Mouse (Mus musculus): ENCODE results near the gene Abcc4. TPM values are rescaled to one million over a fixed set of nuclear protein-coding genes. Genes with fewer than 3 reads are reported as not detected.

Gene Abcc4
- polyA plus RNA-seq, 1 experiment from 2014 or later, result 1.6 TPM

DNA sequence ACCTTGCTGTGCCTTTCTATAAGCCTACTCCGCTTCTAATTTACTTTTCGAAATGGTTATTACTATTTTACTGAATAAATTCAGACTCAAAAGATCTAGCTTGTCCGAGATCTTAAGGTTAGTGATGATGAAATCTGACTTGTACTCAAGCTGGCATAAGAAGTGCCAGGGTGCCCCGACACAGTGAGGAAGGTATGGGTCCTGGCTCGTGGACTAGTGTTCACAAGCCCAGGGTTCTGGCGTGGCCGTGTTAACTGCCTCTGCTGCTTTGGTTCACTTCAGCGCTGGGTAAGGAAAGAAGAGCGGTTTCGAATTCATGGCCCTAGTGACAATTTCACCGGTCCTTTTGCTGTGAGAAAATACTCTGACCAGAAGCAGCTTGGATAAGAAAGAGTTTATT is 943 bp upstream of the Abcc4 start:
- H3K27me3 ChIP-seq (replicated peaks), result peaks cover 17% of the 10 kb centered on the region; the same call in 1 of the 2 replicates
- no peaks in the 10 kb centered on the region for H3K36me3 ChIP-seq (replicated peaks)
- H3K4me2 ChIP-seq, result peak overlapping the region; percentile 96
- H3K27ac ChIP-seq, result no peak overlapping the region
- no peaks in the 10 kb centered on the region for H3K9me3 ChIP-seq
- no peak overlapping the region for H3K9ac ChIP-seq
- peak overlapping the region; percentile 89 for H3K4me3 ChIP-seq
- no peak for ATAC-seq (replicated peaks)
- WGBS, result 78% methylated on average over 11 of the region's 11 CpGs
- H3K4me1 ChIP-seq, result peaks cover 22% of the 10 kb centered on the region

DNA sequence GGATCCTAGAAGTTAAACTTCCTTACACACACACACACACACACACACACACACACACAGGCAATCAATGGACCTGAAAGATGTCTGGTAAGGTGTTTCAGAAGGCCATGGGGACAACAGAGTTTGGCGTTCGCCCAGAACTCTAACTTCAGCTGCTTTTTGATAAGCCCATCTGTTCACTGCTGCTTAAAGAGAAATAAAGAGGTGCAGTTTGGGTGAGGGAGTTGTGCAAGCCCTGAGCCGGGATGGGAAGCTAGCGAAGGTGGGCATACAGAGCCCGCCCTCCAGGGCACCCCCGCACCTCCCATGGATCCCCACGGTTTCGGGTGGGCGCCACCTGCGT is 583 bp downstream of the Abcc4 start:
- WGBS, result under 1% methylated on average over 10 of the region's 10 CpGs
- H3K4me2 ChIP-seq, result peak overlapping the region; percentile 96
- H3K36me3 ChIP-seq (replicated peaks), result no peaks in the 10 kb centered on the region
- peak overlapping the region; percentile 57 for H3K27ac ChIP-seq
- H3K27me3 ChIP-seq (replicated peaks), result peaks cover 17% of the 10 kb centered on the region; the same call in 1 of the 2 replicates
- no peaks in the 10 kb centered on the region for H3K9me3 ChIP-seq
- peak overlapping the region; percentile 70 for H3K9ac ChIP-seq
- H3K4me1 ChIP-seq, result peaks cover 22% of the 10 kb centered on the region
- peak overlapping the region; percentile 89 for H3K4me3 ChIP-seq
- no peak for ATAC-seq (replicated peaks)

DNA sequence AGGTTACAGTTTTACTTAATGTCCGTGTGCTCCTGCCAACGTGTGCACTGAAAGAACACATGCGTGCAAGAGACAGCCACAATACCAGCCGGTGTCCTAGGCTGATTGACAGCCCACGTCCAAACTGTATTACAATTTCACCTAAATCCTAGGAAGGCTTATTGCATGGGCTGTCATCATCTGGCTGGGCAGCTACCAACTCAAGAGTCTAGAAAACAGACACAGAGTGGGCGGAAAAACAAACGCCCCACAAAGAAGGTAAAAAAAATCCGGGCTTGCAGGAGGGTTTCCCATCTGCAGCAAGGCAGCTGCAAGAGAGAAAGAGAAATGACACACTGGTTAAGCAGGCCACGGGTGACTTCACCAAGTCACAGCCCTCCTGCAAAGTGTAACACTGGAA is 2.7 kb downstream of the Abcc4 start:
- H3K4me3 ChIP-seq, result no peak overlapping the region
- H3K27me3 ChIP-seq (replicated peaks), result peaks cover 17% of the 10 kb centered on the region; the same call in 1 of the 2 replicates
- peaks cover 14% of the 10 kb centered on the region for H3K4me1 ChIP-seq
- no peak overlapping the region for H3K9ac ChIP-seq
- H3K9me3 ChIP-seq, result no peaks in the 10 kb centered on the region
- H3K27ac ChIP-seq, result no peak overlapping the region
- 65% methylated on average over 9 of the region's 9 CpGs for WGBS
- no peak overlapping the region for H3K4me2 ChIP-seq
- no peaks in the 10 kb centered on the region for H3K36me3 ChIP-seq (replicated peaks)
- no peak for ATAC-seq (replicated peaks)

DNA sequence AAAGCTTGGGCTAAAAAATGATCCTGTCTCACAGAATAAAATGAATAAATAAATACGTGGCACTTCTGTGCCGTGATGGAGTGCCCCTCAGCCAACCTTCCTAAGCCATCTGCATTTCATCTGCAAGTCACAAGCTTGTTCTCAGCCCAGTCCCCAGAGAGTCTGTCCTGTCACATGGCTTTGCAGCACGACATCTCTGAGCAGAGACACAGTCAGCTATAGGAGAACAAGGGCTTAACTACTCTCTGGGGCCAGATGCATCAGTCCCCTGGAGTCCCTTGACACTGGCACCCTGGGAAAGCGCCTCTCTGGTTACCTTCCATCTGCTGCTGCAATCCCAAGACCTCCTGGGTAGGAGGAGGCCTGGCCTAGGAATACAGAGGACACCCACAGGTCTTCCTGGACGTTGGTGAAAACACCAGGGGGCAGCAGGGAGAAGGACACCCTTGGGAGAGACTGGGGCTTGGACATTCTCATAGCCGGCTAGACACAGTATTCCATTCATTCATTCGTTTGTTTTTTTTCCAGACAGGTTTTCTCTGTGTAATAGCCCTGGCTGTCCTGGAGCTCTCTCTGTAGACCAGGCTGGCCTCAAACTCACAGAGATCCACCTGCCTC is 3.9 kb downstream of the Abcc4 start:
- ATAC-seq (replicated peaks), result no peak
- H3K4me3 ChIP-seq, result no peak overlapping the region
- peaks cover 15% of the 10 kb centered on the region; the same call in 1 of the 2 replicates for H3K27me3 ChIP-seq (replicated peaks)
- no peak overlapping the region for H3K4me2 ChIP-seq
- no peak overlapping the region for H3K9ac ChIP-seq
- H3K36me3 ChIP-seq (replicated peaks), result no peaks in the 10 kb centered on the region
- WGBS, result 50% methylated on average over 7 of the region's 7 CpGs
- H3K27ac ChIP-seq, result no peak overlapping the region
- peaks cover 14% of the 10 kb centered on the region for H3K4me1 ChIP-seq
- H3K9me3 ChIP-seq, result no peaks in the 10 kb centered on the region

DNA sequence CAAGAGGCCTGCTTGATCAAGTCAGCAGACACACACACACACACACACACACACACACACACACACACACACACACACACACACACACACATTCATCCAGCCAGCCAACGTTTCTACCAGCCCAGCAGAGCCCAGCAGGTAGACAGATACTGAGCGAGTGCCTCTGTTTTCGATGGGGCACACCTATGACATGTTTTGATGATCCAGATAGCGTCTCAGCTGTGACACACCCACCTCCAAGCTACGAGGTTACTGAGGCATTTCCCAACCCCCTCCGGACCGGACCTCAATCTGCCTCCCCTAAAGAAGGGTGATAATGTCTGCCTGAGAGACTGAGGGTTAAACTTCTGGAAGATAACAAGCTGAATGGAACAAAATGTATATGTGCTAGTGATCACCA is 5.4 kb downstream of the Abcc4 start:
- ATAC-seq (replicated peaks), result no peak
- no peak overlapping the region for H3K9ac ChIP-seq
- H3K4me3 ChIP-seq, result no peak overlapping the region
- H3K27ac ChIP-seq, result no peak overlapping the region
- no peaks in the 10 kb centered on the region for H3K36me3 ChIP-seq (replicated peaks)
- WGBS, result 79% methylated on average over 7 of the region's 7 CpGs
- no peaks in the 10 kb centered on the region for H3K9me3 ChIP-seq
- H3K4me1 ChIP-seq, result peaks cover 4% of the 10 kb centered on the region; the same call in 1 of the 2 replicates
- H3K4me2 ChIP-seq, result no peak overlapping the region
- 0 out of 2 replicates have a peak, but pooled peaks cover 11% of the 10 kb centered on the region for H3K27me3 ChIP-seq (replicated peaks)

DNA sequence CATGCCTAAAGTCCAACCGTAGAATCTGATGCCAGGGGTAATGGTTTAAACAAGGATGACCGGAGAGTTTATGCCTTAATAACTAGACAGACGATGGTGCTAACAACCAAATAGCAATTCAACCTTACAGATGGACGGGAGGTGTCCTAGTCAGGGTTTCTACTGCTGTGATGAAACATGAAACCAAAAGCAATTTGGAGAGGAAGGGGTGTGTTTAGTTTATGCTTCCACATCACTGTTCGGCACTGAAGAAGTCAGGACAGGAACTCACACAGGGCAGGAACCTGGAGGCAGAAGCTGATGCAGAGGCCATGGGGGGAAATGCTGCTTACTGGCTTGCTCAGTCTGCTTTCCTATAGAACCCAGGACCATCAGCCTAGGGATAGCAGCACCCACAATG is 6.1 kb downstream of the Abcc4 start:
- Histone ChIP-seq H3K4me2 (no peak overlapping the region), H3K9me3 (no peaks in the 10 kb centered on the region), H3K27ac (no peak overlapping the region), H3K4me3 (no peak overlapping the region), H3K36me3 (replicated peaks) (no peaks in the 10 kb centered on the region), H3K27me3 (replicated peaks) (0 out of 2 replicates have a peak, but pooled peaks cover 11% of the 10 kb centered on the region), H3K4me1 (no peaks in the 10 kb centered on the region), H3K9ac (no peak overlapping the region)
- WGBS, result 77% methylated on average over 5 of the region's 5 CpGs
- no peak for ATAC-seq (replicated peaks)

DNA sequence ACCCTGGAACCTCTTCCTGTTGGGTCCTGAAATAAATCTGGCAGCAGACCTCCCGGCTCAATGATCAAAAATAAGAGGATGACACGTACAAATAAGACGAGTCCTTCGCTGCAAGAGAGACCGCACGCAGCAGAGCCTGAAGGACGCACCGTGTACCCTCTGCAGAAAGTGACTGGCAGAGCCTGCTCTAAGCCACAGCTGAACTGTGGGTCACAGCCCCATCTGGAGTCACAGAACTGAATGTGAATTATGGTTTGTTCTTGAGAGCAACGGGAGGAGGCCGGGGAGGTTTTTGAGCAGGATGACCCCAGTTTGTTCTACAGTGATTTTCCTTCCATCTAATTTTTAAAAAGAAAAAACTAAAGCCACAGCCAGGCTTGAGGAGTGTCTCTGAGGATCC is 6.5 kb downstream of the Abcc4 start:
- no peak for ATAC-seq (replicated peaks)
- no peaks in the 10 kb centered on the region for H3K9me3 ChIP-seq
- no peaks in the 10 kb centered on the region for H3K36me3 ChIP-seq (replicated peaks)
- no peak overlapping the region for H3K4me2 ChIP-seq
- 77% methylated on average over 10 of the region's 10 CpGs for WGBS
- no peak overlapping the region for H3K9ac ChIP-seq
- H3K4me1 ChIP-seq, result no peaks in the 10 kb centered on the region
- no peak overlapping the region for H3K4me3 ChIP-seq
- no peak overlapping the region for H3K27ac ChIP-seq
- 0 out of 2 replicates have a peak, but pooled peaks cover 9% of the 10 kb centered on the region for H3K27me3 ChIP-seq (replicated peaks)

DNA sequence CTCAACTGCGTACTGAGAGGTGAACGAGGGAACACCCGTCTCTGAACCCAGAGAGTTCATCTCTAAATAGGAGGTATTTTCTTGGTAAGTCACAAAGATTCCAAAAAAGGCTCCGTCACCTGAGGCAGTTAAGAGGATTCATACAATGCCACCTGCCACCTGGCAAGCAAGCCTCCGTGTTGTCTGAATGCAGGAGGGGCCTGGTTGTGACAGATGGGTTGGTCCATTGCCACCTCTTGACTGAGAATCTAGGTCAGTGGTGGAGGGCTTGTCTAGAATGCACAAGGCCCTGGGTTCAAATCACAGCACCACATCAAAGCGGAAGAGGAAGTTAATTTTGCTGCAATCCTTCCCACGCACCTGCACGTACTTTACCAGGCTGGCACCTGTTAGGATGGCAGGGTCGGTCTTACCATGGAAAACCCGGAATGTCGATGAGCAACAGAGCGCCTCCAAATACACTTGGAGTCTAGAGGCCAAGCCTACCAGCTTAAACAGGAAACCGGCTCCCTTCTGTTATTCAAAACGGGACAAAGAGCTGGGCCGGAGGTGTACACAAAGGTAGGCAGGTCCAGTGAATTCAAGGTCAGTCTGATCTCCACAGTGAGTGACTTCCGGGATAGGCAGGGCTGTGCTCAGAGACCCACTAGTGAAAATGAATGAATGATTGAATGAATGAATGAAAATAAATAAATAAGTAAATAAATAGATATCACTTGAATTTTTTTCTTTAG is 9.3 kb downstream of the Abcc4 start:
- WGBS, result 94% methylated on average over 16 of the region's 16 CpGs
- Histone ChIP-seq H3K4me1 (no peaks in the 10 kb centered on the region), H3K4me3 (no peak overlapping the region), H3K4me2 (no peak overlapping the region), H3K27ac (no peak overlapping the region), H3K27me3 (replicated peaks) (no peaks in the 10 kb centered on the region), H3K9ac (no peak overlapping the region), H3K36me3 (replicated peaks) (no peaks in the 10 kb centered on the region), H3K9me3 (no peaks in the 10 kb centered on the region)
- ATAC-seq (replicated peaks), result no peak

DNA sequence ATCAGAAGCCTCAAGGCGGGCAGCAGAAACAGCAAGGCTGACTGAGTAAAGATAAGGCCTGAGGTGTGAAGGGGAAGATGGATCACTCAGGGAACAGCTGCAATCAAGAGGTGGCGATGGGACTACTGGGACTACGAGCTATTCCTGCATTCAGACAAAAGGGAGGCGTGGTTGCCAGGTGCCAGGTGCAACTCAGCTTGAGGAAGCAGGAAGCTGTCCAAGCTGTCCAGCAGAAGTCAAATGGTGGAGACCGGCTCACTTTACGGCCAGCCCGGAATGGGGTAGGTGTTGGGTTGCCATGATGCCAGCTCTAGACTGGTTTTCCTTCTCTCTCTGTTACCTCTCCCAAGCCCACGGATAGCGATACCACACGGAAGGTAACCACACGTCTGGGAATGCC is 10.2 kb downstream of the Abcc4 start:
- H3K9ac ChIP-seq, result no peak overlapping the region
- no peak for ATAC-seq (replicated peaks)
- 95% methylated on average over 11 of the region's 11 CpGs for WGBS

DNA sequence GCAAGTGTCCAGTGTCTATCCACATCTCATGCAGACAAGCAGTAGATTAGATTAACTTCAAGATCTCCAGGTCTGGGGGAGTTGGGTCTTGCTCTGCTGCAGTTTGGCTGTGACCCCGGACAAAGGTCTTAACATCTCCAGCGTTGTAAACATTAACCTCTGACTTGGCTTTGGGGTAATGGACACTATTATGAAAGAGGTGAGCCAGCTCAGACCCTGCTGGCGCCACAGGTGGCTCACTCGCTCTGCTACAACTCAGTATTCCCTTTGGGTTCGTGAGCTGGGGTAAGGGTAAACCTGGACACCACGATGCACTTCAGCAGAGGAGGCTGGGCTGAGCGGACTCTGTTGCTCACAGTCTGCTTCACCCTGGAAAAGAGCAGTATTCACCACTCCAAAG is 11.7 kb downstream of the Abcc4 start:
- no peak overlapping the region for H3K4me3 ChIP-seq
- no peak overlapping the region for H3K27ac ChIP-seq
- no peaks in the 10 kb centered on the region for H3K9me3 ChIP-seq
- no peak overlapping the region for H3K4me2 ChIP-seq
- H3K36me3 ChIP-seq (replicated peaks), result no peaks in the 10 kb centered on the region
- no peaks in the 10 kb centered on the region for H3K27me3 ChIP-seq (replicated peaks)
- 97% methylated on average over 7 of the region's 7 CpGs for WGBS
- H3K4me1 ChIP-seq, result no peaks in the 10 kb centered on the region
- H3K9ac ChIP-seq, result no peak overlapping the region
- no peak for ATAC-seq (replicated peaks)

More for the DNA sequence above, 10.2 kb downstream of the Abcc4 start:
- no peaks in the 10 kb centered on the region for H3K27me3 ChIP-seq (replicated peaks)
- no peak overlapping the region for H3K4me2 ChIP-seq
- H3K36me3 ChIP-seq (replicated peaks), result no peaks in the 10 kb centered on the region
- H3K4me1 ChIP-seq, result no peaks in the 10 kb centered on the region
- H3K27ac ChIP-seq, result no peak overlapping the region
- H3K9me3 ChIP-seq, result no peaks in the 10 kb centered on the region
- no peak overlapping the region for H3K4me3 ChIP-seq

DNA sequence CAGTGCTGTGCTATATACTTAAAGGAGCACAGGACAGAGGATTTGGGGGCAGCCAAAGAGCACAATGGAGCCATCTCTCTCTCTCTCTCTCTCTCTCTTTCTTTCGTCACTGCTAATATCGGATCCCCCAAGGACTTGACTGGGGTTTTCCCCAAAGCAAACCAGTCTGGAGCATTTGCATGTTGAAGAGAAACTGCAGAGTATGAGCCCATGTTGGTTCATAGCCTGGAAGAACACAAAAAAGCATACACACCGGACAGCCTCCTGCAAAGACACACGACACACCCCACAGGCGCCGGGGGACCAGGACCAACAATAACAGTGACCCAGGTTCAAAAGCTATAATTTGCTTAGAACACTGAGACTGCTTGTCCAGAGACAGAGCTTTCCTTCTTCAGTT is 14.1 kb downstream of the Abcc4 start:
- Histone ChIP-seq H3K27me3 (replicated peaks) (no peaks in the 10 kb centered on the region), H3K4me2 (no peak overlapping the region), H3K27ac (no peak overlapping the region), H3K4me3 (no peak overlapping the region), H3K9ac (no peak overlapping the region), H3K4me1 (no peaks in the 10 kb centered on the region), H3K36me3 (replicated peaks) (no peaks in the 10 kb centered on the region), H3K9me3 (no peaks in the 10 kb centered on the region)
- WGBS, result 69% methylated on average over 6 of the region's 6 CpGs
- ATAC-seq (replicated peaks), result no peak

DNA sequence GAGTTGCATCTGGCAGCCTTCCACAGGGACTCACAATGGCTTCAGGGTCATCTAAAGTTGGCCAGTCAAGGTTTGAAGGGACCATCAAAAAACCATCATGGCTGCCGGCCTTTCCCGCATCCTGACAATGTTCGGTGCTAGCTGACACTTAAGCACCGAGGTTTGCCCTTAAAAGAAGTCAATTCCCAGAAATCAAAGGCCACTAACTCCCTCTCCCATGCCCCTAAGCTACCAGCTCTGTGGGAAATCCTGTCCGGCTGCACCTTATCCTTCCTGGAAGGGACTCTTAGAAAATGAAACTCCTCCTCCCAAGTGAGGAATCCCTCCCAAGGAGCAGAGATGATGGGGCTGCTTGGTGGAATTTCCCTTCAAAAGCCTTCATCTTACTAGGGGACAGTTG is 14.6 kb downstream of the Abcc4 start:
- no peaks in the 10 kb centered on the region for H3K27me3 ChIP-seq (replicated peaks)
- H3K4me1 ChIP-seq, result no peaks in the 10 kb centered on the region
- no peak overlapping the region for H3K9ac ChIP-seq
- no peaks in the 10 kb centered on the region for H3K9me3 ChIP-seq
- no peak overlapping the region for H3K27ac ChIP-seq
- no peak overlapping the region for H3K4me2 ChIP-seq
- WGBS, result 84% methylated on average over 5 of the region's 5 CpGs
- no peaks in the 10 kb centered on the region for H3K36me3 ChIP-seq (replicated peaks)
- ATAC-seq (replicated peaks), result no peak
- H3K4me3 ChIP-seq, result no peak overlapping the region

DNA sequence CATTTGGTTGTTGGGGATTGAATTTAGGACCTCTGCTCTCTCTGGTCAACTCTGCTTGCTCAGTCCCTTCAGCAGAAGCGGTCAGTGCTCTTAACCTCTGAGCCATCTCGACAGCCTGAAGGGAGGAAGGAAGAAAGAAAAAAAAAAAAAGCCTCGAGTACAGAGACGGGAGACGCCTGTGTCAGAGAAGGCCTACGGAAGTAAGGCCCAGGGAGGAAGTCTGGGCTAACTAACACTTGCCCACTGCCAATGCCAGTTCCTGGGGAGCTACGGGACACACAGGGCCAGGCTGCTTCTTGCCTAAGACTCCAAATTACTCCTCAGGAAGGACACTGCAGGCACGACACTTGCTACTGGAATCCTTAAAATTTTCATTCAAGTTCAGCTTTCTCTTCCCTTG is 15.1 kb downstream of the Abcc4 start:
- WGBS, result 77% methylated on average over 8 of the region's 8 CpGs

More for the DNA sequence above, 15.1 kb downstream of the Abcc4 start:
- Histone ChIP-seq H3K27ac (no peak overlapping the region), H3K4me3 (no peak overlapping the region), H3K4me2 (no peak overlapping the region), H3K9ac (no peak overlapping the region), H3K9me3 (no peaks in the 10 kb centered on the region), H3K4me1 (no peaks in the 10 kb centered on the region), H3K27me3 (replicated peaks) (no peaks in the 10 kb centered on the region), H3K36me3 (replicated peaks) (no peaks in the 10 kb centered on the region)
- no peak for ATAC-seq (replicated peaks)

Measured in midbrain, embryonic 15.5 days (tissue).